Comparison of ENCODE assay signal across 9 mouse cellular contexts in the genomic region with DNA sequence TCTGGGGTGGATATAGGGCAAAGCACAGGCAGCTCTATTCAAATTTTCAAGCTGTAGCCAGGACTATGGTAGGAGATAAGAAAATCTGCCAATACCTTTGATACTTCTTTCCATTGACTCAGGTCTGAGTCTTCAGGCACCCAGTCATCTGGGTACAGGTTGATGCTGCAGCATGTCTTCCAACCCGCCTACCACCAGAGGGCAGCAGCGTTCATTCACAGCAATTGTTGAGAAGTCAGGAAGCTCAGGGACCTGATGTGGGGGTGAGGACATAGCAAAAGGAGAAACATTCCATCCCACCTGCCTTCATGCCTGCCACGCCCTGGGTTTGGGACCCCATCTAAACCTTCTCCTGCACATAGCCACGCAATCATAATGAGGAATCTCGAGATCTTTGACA.
DNase-seq lines count a peak whose midpoint lies in the region; ATAC-seq and TF ChIP-seq lines count a peak whose summit lies in the region.
"Had no signal": no experiment of that assay in that cellular context is flagged by ENCODE, and none has a peak within 500 bp of the region (broad histone marks: within the 10 kb centered on the region; RNA-seq: fewer than 3 reads in every experiment).

No protein-coding gene starts in this region.

- WGBS in liver, postnatal 0 days (ENCODE audit: insufficient replicate concordance), result 12% methylated on average over 5 of the region's 5 CpGs

- H3K4me2 ChIP-seq in liver, postnatal 0 days (ENCODE audit: low read depth, low read length), result no peak overlapping the region
- H3K4me2 ChIP-seq: lung, embryonic 15.5 days had no signal

- DNase-seq in adrenal gland, adult (ENCODE audit: inconsistent age in 2 of 2, low spot score in 1 of 2), result peak; percentile 31 to 36
- no peak for DNase-seq in adrenal gland, adult 8-10 months
- DNase-seq in layer of hippocampus, adult 11-12 months (ENCODE audit: low spot score), result peak; percentile 28
- DNase-seq in layer of hippocampus, adult 9-10 months (ENCODE audit: low spot score), result no peak
- DNase-seq in WW6 (ENCODE audit: low read depth, low spot score), result peak; percentile 9
- peak; percentile 33 for DNase-seq in embryo, embryonic 11 days
- DNase-seq in liver, postnatal 0 days, result peak; percentile 47
- peak; percentile 5 to 31 for DNase-seq in thymus, postnatal 36 days

- no peaks in the 10 kb centered on the region for H3K9me3 ChIP-seq in liver, postnatal 0 days (ENCODE audit: low read length)
- H3K9me3 ChIP-seq: lung, embryonic 15.5 days had no signal

- no peaks in the 10 kb centered on the region for H3K27me3 ChIP-seq in liver, postnatal 0 days (ENCODE audit: insufficient read depth, low read length)
- H3K27me3 ChIP-seq: lung, embryonic 15.5 days had no signal

- H3K9ac ChIP-seq in liver, postnatal 0 days (replicated peaks), result no peak overlapping the region
- H3K9ac ChIP-seq: lung, embryonic 15.5 days had no signal

- no peak overlapping the region for H3K27ac ChIP-seq in liver, postnatal 0 days (ENCODE audit: low read depth)
- H3K27ac ChIP-seq: lung, embryonic 15.5 days had no signal

- peak; percentile 63 for TF ChIP-seq CTCF in liver, postnatal 0 days (IDR thresholded peaks at IDR 0.05; ENCODE audit: low read depth)

- H3K36me3 ChIP-seq in liver, postnatal 0 days (replicated peaks; ENCODE audit: insufficient read depth, low read length), result no peaks in the 10 kb centered on the region
- H3K36me3 ChIP-seq: lung, embryonic 15.5 days had no signal

- no peak overlapping the region for H3K4me3 ChIP-seq in liver, postnatal 0 days (ENCODE audit: low read depth, low read length)
- H3K4me3 ChIP-seq: lung, embryonic 15.5 days had no signal

- no peaks in the 10 kb centered on the region for H3K4me1 ChIP-seq in liver, postnatal 0 days (ENCODE audit: insufficient read depth)
- H3K4me1 ChIP-seq: lung, embryonic 15.5 days had no signal

- no peak for TF ChIP-seq EP300 in liver, postnatal 0 days (IDR thresholded peaks at IDR 0.05; ENCODE audit: low read depth)

- ATAC-seq in liver, postnatal 0 days, result no peak

Comparison
In these comparisons a context has a peak if more than half of its experiments do, and no peak if none do; other contexts are left out.
1. DNase-seq: peak in adrenal gland, adult (2 of 2), layer of hippocampus, adult 11-12 months (single experiment), WW6 (single experiment), embryo, embryonic 11 days (single experiment), liver, postnatal 0 days (single experiment) and thymus, postnatal 36 days (2 of 2); none in adrenal gland, adult 8-10 months (single experiment) and layer of hippocampus, adult 9-10 months (single experiment).